Mouse (Mus musculus) hindbrain, embryonic 13.5 days (tissue): ENCODE measurements at regions not wholly inside any gene's neighbourhood (a gene's known extent, or its start where the extent isn't known, plus 50 kb on each side); places are given as distances from the start of the nearest gene placed in this dataset.

Experiments used
- ATAC-seq: fragments of 200-750 bp; cut with Nextera tagmentation; 2 replicates; pipeline ENCODE4 v1.8.0; 2017; ENCODE audit warnings: moderate TSS enrichment; ENCODE audit not compliant: low FRiP score
- H3K27ac ChIP-seq: fragments of 300-500 bp; sonication (generic); 2 replicates; pipeline ENCODE4 v1.5.1; 2015; ENCODE audit warnings: inconsistent platforms, mild to moderate bottlenecking, moderate library complexity
- H3K27me3 ChIP-seq: fragments of 300-500 bp; sonication (generic); 2 replicates; pipeline ENCODE4 v1.6.1; 2015; ENCODE audit warnings: mild to moderate bottlenecking, inconsistent platforms
- H3K36me3 ChIP-seq: fragments of 300-500 bp; sonication (generic); 2 replicates; pipeline ENCODE4 v1.6.1; 2015; ENCODE audit warnings: mild to moderate bottlenecking, inconsistent platforms
- H3K4me1 ChIP-seq: fragments of 300-500 bp; sonication (generic); replicated peaks from 2 replicates; pipeline ENCODE4 v1.6.1; 2015; ENCODE audit warnings: inconsistent platforms
- H3K4me2 ChIP-seq: fragments of 300-500 bp; sonication (generic); 2 replicates; pipeline ENCODE4 v1.6.1; 2015; ENCODE audit warnings: inconsistent platforms, mild to moderate bottlenecking, moderate library complexity
- H3K4me3 ChIP-seq: fragments of 300-500 bp; sonication (generic); 2 replicates; pipeline ENCODE4 v1.5.1; 2015; ENCODE audit warnings: mild to moderate bottlenecking, inconsistent platforms
- H3K9ac ChIP-seq: fragments of 300-500 bp; sonication (generic); 2 replicates; pipeline ENCODE4 v1.6.1; 2015; ENCODE audit warnings: mild to moderate bottlenecking, inconsistent platforms
- H3K9me3 ChIP-seq: fragments of 300-500 bp; sonication (generic); 2 replicates; pipeline ENCODE4 v1.6.1; 2016; ENCODE audit warnings: inconsistent platforms
- WGBS: fragments of 180-500 bp; shearing (Covaris S2); methylation state at CpG from one replicate; pipeline ENCODE4 v1.1.7; 2015; 5-methylcytosine and 5-hydroxymethylcytosine counted together

DNA sequence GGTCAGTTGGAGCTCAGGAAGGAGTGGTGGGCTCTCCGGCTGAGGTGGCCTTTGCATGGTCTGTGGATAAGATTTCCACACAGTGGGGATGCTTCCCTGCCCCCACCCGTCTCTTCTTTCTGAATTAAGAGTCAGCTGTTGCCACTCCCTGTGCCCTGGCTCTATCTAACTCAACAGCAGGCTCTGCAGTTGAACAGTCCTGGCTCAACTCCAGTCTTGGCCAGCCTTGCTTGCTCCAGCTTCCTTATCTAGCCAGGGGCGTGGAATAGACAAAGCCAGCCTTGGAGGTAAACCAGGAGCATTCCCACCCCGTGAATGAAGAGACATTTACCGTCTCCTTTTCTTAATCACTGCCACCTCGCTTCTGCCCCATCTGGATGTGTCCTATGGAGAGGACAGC, 89.7 kb downstream of the Mn1 start:
- H3K4me2 ChIP-seq, result no peak overlapping the region

DNA sequence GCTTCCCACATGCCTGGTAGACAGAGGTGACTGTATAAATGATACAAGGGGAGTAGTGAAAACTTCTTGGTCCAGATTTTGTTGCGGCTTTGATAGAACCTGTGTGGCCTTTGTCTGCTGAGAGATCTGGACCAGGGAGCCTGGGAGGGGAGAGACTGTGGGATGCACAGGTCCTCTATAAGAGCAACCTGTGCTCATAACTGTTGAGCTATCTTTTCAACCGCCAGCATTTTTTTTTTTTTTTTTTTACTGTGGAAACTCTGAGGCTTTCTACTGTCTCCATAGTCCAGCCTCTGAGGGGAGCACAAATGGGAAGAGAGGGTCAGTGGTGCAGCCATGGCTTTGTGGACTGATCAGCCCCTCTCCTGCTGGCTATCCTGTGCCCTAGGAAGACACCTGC, 90.2 kb downstream of the Mn1 start:
- WGBS, result 100% methylated on average over 2 of the region's 2 CpGs
- no peaks in the 10 kb centered on the region for H3K9me3 ChIP-seq
- H3K36me3 ChIP-seq, result no peaks in the 10 kb centered on the region
- H3K27me3 ChIP-seq, result peaks cover 29% of the 10 kb centered on the region
- H3K4me1 ChIP-seq, result peaks cover 50% of the 10 kb centered on the region
- 0 out of 2 replicates have a peak overlapping the region, but pooled peaks have one; percentile 8 for H3K27ac ChIP-seq
- H3K4me2 ChIP-seq, result no peak overlapping the region
- ATAC-seq, result no peak
- no peak overlapping the region for H3K9ac ChIP-seq
- H3K4me3 ChIP-seq, result no peak overlapping the region

More for the DNA sequence above, 89.7 kb downstream of the Mn1 start:
- Histone ChIP-seq H3K27ac (no peak overlapping the region), H3K4me3 (no peak overlapping the region), H3K36me3 (no peaks in the 10 kb centered on the region), H3K27me3 (peaks cover 33% of the 10 kb centered on the region), H3K4me1 (peaks cover 48% of the 10 kb centered on the region), H3K9me3 (no peaks in the 10 kb centered on the region), H3K9ac (no peak overlapping the region)
- no peak for ATAC-seq
- 46% methylated on average over 6 of the region's 6 CpGs for WGBS

DNA sequence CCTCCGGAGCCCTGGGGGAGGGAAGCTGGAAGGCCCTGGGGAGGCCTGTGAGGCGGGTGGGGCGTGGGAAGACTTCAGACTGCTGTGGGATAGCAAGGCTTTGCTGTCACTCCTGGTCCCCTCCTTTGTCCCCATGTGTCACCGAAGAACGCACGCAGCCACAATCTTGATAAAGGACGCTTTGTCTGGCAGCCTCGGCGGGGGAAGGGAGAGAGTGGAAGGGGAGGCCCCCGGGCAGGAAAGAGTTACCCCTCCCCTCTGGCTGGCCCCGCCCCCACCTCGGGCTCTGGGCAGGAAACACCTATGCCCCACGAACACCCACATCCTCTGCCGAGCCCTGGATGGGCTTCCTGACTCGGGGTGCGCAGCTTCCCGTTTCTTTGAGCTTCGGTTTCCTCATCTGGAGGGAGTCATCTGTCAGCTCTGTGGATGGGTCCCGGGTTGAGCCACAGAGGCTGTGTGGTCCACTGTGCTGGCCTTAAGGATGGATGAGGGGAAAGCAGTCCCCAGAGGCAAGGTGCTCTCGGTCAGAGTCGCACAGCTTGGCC, 91.9 kb downstream of the Mn1 start:
- Histone ChIP-seq H3K27ac (peak overlapping the region; percentile 62), H3K4me2 (peak overlapping the region; percentile 11; the same call in 1 of the 2 replicates), H3K27me3 (peaks cover 33% of the 10 kb centered on the region; the same call in 1 of the 2 replicates), H3K36me3 (no peaks in the 10 kb centered on the region), H3K4me1 (peaks cover 63% of the 10 kb centered on the region), H3K9me3 (no peaks in the 10 kb centered on the region), H3K4me3 (no peak overlapping the region), H3K9ac (peak overlapping the region; percentile 24; the same call in 1 of the 2 replicates)
- peak; percentile 12; the same call in 1 of the 2 replicates for ATAC-seq
- WGBS, result under 1% methylated on average over 21 of the region's 21 CpGs

DNA sequence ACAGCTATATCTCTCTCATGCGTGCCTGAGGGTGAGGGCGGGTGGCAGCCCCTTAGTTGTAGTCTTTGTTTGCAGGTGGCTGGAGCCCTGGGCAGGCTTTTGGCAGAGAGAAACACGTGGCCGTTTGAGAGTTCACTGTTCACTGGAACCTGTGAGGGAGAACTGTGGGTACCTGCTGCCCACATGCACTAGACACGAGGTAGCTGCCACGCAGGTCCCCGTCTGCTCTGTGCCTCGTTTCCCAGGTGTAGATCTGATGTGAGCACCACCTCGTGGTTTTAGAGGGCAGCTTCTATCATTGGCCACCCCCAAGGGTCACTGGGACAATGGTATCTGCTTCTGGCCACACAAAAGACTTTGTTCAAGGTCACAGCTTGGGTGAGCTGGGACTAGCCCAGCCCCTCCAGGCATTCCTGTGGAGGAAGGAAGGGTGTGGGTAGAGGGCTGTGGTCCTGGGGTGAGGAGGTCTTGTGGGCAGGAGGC, 92.5 kb downstream of the Mn1 start:
- peaks cover 68% of the 10 kb centered on the region for H3K4me1 ChIP-seq
- no peak for ATAC-seq
- H3K9me3 ChIP-seq, result no peaks in the 10 kb centered on the region
- peak overlapping the region; percentile 11; the same call in 1 of the 2 replicates for H3K4me2 ChIP-seq
- H3K27me3 ChIP-seq, result peaks cover 30% of the 10 kb centered on the region; the same call in 1 of the 2 replicates
- H3K36me3 ChIP-seq, result no peaks in the 10 kb centered on the region
- peak overlapping the region; percentile 24; the same call in 1 of the 2 replicates for H3K9ac ChIP-seq
- no peak overlapping the region for H3K27ac ChIP-seq
- H3K4me3 ChIP-seq, result no peak overlapping the region
- WGBS, result 5% methylated on average over 9 of the region's 9 CpGs

DNA sequence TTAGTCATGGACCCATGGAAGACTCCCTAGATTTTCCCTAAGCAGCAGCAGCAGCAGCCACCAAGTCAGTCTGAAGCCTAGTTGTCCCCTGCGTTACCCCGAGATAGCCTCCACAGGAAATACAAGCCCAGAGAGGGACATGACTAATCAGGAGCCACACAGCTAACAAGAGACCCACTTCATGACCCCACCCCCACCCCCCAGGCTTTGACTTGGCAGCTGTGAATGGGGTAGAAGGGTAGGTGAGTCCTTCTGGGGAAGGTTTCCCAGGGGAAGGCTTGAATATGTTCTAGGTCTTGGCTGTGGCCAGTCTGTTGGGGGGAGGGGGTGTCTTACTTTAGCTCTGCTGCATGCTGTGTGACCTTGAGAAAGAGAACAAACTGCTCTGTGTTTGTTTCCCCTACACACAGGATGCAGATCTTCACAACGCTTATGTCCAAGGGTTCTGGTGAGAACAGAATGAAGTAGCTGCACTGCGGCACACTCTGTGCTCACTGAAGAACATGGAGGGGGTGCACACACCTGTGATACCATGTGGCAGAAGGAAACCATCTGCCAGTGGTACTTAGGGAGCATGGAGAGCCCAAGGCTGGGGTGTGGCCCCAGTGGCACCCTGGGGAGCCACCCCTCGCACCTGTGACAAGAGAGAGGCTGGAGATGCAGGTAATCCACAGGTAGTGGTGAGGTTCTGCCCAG, 93.2 kb downstream of the Mn1 start:
- 55% methylated on average over 5 of the region's 5 CpGs for WGBS
- no peaks in the 10 kb centered on the region for H3K9me3 ChIP-seq
- no peak for ATAC-seq
- H3K9ac ChIP-seq, result no peak overlapping the region
- H3K36me3 ChIP-seq, result no peaks in the 10 kb centered on the region
- H3K4me3 ChIP-seq, result no peak overlapping the region
- peaks cover 22% of the 10 kb centered on the region; the same call in 1 of the 2 replicates for H3K27me3 ChIP-seq
- H3K4me1 ChIP-seq, result peaks cover 75% of the 10 kb centered on the region
- H3K27ac ChIP-seq, result no peak overlapping the region
- H3K4me2 ChIP-seq, result no peak overlapping the region

DNA sequence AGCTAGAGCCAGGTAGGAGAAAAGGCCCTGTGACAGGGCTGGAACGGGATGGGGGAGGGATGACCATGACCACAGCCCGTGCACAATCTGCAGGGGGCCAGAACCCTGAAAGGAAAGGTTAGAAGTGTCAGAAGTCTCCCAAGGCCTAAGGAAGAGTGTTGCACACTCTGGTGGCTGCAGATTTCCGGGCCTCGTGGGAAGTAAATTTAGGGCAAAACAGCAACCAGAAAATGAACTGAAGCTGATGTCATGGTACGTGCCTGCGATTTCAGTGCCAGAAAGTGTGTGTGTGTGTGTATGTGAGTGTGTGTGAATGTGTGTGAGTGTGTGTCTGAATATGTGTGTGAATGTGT, 93.7 kb downstream of the Mn1 start:
- ATAC-seq, result no peak

DNA sequence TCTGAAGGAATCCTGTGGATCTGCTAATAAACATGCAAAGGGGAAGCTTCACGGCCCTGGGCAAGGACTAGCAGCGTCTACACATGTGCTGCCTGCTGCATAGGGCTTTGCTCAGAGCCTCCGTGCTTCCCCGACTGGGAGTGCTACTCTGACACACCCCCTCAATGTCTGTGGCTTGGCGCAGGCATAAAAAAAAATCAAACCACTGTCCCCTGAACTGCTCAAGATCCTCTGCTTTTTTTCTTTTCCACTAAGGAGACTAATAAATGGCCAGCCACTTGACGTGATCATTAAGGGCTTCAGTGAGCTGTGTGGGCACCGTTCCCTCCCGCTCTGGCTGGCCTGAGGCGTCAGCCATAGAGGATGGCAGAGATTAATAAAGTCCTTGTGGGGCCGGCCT, 94.8 kb downstream of the Mn1 start:
- Histone ChIP-seq H3K27me3 (peaks cover 17% of the 10 kb centered on the region; the same call in 1 of the 2 replicates), H3K9ac (peak overlapping the region; percentile 51; the same call in 1 of the 2 replicates), H3K36me3 (no peaks in the 10 kb centered on the region), H3K4me3 (no peak overlapping the region), H3K4me2 (0 out of 2 replicates have a peak overlapping the region, but pooled peaks have one; percentile 1), H3K27ac (peak overlapping the region; percentile 40), H3K9me3 (no peaks in the 10 kb centered on the region), H3K4me1 (peaks cover 65% of the 10 kb centered on the region)
- ATAC-seq, result 0 out of 2 replicates have a peak, but pooled peaks have one; percentile 39
- 9% methylated on average over 10 of the region's 10 CpGs for WGBS

More for the DNA sequence above, 93.7 kb downstream of the Mn1 start:
- Histone ChIP-seq H3K36me3 (no peaks in the 10 kb centered on the region), H3K9me3 (no peaks in the 10 kb centered on the region), H3K9ac (no peak overlapping the region), H3K4me1 (peaks cover 77% of the 10 kb centered on the region), H3K27ac (no peak overlapping the region), H3K4me3 (no peak overlapping the region), H3K4me2 (no peak overlapping the region), H3K27me3 (peaks cover 17% of the 10 kb centered on the region; the same call in 1 of the 2 replicates)
- WGBS, result 52% methylated on average over 6 of the region's 6 CpGs

DNA sequence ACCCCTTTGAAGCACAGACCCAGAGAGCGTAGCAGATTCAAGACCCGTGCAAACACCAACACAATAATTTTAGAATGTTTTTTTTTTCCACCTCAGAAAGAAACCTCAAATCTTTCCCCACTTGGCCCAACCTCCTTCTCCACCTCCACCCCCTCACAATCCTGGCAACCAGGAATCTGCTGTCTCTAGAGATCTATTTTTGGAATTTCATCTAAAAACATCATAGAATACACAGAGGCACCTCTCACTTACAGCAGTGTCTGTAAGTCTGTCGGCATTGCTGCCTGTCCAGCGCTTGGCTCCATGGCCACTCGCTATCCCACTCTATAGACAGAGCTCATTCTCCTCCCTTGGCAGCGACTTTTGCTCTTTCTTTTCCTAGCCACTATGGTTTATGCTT, 96.8 kb downstream of the Mn1 start:
- Histone ChIP-seq H3K4me1 (peaks cover 59% of the 10 kb centered on the region), H3K4me2 (no peak overlapping the region)
- 76% methylated on average over 6 of the region's 6 CpGs for WGBS

DNA sequence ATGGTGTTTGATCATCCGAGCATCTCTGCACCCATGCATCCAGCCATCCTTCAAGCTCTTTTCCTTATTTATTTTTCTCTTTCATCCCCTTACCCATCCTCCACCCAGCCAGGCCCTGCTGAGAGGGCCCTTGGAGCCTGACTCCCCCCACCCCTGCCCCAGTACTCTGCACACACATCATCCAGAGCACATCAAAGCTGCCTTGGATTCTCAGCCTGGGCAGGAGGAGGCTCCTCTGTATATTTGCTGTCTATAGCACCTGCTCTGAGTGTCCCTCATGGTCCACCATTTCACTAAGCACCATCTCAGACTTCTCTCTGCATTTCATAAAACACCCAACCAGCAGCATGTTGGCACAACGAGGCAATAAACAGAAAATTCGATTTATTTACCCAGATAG, 101.9 kb downstream of the Mn1 start:
- Histone ChIP-seq H3K4me1 (peaks cover 30% of the 10 kb centered on the region), H3K27me3 (no peaks in the 10 kb centered on the region), H3K27ac (peak overlapping the region; percentile 89), H3K36me3 (no peaks in the 10 kb centered on the region), H3K4me3 (no peak overlapping the region), H3K9ac (peak overlapping the region; percentile 13; the same call in 1 of the 2 replicates), H3K9me3 (no peaks in the 10 kb centered on the region), H3K4me2 (no peak overlapping the region)
- peak; percentile 38; the same call in 1 of the 2 replicates for ATAC-seq
- 50% methylated on average over 3 of the region's 3 CpGs for WGBS

More for the DNA sequence above, 96.8 kb downstream of the Mn1 start:
- H3K4me3 ChIP-seq, result no peak overlapping the region
- no peaks in the 10 kb centered on the region for H3K9me3 ChIP-seq
- no peak for ATAC-seq
- no peak overlapping the region for H3K27ac ChIP-seq
- no peaks in the 10 kb centered on the region for H3K36me3 ChIP-seq
- H3K9ac ChIP-seq, result no peak overlapping the region
- H3K27me3 ChIP-seq, result peaks cover 15% of the 10 kb centered on the region; the same call in 1 of the 2 replicates

DNA sequence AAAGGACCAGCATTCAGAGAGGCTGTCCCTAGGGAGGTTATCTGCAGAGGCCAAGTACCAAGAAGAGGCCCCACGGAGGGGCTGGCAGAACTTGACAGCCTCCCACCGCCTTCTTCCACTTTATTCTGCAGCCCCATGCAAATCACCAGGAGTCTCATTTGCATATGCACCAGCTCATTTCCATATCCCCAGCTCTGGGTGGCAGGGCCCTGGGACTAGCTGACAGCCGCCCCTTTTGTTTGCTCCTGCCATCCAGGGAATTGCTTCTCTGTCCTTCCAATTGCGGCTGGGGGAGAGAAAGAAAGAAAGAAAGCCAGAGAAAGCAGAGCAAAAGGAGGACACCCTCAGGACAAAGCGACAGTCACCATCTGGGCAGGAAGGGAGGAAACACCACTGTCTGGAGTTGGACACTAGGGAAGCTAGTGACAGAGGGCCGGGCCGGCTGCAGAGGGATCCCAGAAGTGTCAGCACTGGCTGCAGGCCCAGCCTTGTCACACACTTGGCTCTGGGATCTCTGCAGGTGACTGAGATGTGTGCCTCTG, 102.4 kb downstream of the Mn1 start:
- Histone ChIP-seq H3K27ac (peak overlapping the region; percentile 89), H3K9ac (peak overlapping the region; percentile 13; the same call in 1 of the 2 replicates), H3K27me3 (no peaks in the 10 kb centered on the region), H3K9me3 (no peaks in the 10 kb centered on the region), H3K4me1 (peaks cover 25% of the 10 kb centered on the region), H3K4me3 (no peak overlapping the region), H3K4me2 (no peak overlapping the region), H3K36me3 (no peaks in the 10 kb centered on the region)
- ATAC-seq, result peak; percentile 77
- WGBS, result 4% methylated on average over 7 of the region's 7 CpGs

DNA sequence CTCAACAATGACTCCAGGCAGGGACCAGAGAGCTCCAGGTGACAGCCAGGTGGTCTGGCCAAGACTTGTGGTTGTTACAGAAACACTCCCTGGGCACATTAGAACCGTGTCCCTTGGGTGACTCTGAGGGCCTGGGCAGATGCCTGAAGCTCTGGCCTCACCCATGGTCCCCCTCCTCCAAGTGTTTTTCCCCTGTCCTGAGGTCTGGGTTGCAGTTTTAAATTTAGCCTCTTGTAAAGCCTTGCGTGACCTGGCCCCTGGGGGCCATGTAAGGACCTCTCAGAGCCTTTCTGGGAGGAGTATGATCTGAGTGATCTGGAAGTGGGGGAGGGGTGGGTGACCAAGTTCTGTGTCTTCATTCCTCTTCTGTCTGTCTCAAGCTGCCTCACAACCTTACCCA, 104.7 kb downstream of the Mn1 start:
- no peaks in the 10 kb centered on the region for H3K9me3 ChIP-seq
- H3K4me2 ChIP-seq, result no peak overlapping the region
- 89% methylated on average over 2 of the region's 2 CpGs for WGBS
- no peak overlapping the region for H3K9ac ChIP-seq
- no peak overlapping the region for H3K27ac ChIP-seq
- H3K27me3 ChIP-seq, result peaks cover 7% of the 10 kb centered on the region; the same call in 1 of the 2 replicates
- no peak for ATAC-seq
- H3K4me1 ChIP-seq, result peaks cover 16% of the 10 kb centered on the region
- H3K36me3 ChIP-seq, result no peaks in the 10 kb centered on the region
- no peak overlapping the region for H3K4me3 ChIP-seq

DNA sequence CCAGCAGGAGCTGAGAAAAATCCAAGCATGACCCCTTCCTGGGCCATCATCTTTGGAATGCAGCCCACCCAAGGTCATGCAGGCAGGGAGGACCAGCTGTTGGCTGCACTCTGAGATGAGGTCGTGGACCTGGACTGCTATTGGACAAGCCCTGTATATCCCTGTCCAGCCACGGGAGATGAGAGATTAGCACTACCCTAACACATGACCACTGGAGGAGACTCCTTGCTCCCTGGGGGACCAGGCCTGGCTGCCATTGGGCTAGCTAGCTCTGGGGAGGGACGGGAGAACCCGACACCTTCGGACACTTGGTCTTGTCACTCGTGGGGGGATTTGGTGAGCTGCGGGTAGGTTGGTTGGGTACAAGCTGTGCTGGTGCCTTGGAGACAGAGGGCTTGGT, 105.4 kb downstream of the Mn1 start:
- Histone ChIP-seq H3K9ac (no peak overlapping the region), H3K27me3 (peaks cover 7% of the 10 kb centered on the region; the same call in 1 of the 2 replicates), H3K4me3 (no peak overlapping the region), H3K4me2 (no peak overlapping the region), H3K36me3 (no peaks in the 10 kb centered on the region), H3K27ac (no peak overlapping the region), H3K9me3 (no peaks in the 10 kb centered on the region), H3K4me1 (peaks cover 23% of the 10 kb centered on the region)
- ATAC-seq, result no peak
- WGBS, result 65% methylated on average over 7 of the region's 7 CpGs
